Mouse (Mus musculus) kidney, postnatal 25 days (tissue): Measurements from ENCODE around the gene Git1.

ENCODE experiments used
- DNase-seq, 2 experiments: peaks; one replicate each; pipeline ENCODE4 v3.0.0; 2021; ENCODE audit warnings: mixed read lengths in 2 of 2

Git1 gene

DNA sequence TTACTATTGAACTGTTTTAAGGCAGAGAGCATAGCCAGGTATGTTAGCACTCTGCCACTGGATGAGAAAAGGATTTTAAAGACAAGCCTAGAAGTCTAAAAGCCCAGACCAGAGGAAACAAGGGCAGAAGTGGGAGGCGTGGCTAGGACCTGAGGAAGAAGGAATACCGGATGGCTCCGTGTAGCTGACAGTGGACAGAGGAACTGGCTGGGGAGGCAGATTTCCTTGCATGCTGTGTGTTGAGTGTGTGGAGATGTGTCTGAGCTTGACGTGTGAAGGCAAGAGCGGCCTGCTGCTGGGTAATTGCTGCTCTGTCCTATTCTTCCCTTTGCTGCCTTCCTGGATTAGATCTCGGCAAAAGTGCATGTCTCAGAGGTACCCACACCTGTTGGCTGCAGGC lies 9.1 kb downstream of the Git1 start:
- DNase-seq = no peak

DNA sequence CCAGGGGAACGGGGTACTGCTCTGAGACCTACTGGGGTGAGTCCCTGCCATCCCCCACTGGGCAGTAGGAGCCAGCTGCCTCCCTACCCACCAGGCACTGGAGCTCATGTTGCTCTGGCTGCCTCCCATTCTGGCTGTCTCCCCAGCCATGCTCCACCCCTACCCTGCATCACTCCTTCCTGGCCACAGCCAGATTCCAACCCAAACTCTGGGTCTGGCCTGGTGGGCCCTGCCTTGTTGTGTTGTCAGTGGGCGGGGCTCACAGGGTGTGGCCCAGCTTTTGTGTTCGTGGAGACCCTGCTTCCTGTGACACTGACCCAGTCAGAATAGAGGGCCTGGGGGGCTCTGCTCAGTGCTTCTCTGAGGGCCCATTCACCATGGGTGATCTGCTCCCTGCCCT lies 10.1 kb downstream of the Git1 start:
- DNase-seq = peak in 1 of 2 experiments; percentile 59

DNA sequence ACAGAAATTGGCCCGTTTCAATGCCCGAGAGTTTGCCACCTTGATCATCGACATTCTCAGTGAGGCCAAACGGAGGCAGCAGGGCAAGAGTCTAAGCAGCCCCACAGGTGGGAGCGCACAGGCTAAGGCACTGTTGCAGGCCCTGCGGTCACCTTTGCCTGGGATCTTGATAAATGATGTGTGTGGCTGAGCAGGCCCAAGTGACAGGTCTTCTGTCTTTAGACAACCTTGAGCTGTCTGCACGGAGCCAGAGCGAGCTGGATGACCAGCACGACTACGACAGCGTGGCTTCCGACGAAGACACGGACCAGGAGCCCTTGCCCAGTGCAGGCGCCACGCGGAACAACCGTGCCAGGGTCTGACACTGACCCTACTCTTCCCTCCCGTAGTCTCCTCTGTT lies 11.0 kb downstream of the Git1 start:
- no peak for DNase-seq

DNA sequence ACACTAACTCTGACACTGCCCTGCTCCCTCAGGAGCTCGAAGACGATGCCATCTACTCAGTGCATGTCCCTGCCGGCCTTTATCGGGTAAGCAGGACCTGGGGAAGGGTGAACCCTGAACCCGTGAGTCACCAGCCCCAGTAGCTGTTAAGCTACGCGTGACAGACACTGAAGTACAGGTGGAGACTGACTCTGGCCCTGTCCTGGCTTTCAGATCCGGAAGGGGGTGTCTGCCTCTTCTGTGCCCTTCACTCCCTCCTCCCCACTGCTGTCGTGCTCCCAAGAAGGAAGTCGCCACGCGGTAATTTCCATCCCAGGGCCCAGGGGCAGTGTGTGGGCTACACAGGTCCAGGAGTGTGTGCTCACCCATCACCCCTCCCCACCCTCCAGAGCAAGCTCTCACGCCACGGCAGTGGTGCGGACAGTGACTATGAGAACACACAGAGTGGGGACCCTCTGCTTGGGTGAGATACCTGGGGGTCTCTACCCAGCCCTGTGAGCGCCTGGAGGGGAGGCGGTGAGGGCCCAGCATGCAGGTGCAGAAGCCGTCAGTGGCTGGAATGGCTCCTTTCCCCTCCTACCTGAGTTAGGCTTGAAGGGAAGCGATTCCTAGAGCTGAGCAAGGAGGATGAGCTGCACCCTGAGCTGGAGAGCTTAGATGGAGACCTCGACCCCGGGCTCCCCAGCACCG lies 12.1 kb downstream of the Git1 start:
- DNase-seq = peak in 1 of 2 experiments; percentile 62

DNA sequence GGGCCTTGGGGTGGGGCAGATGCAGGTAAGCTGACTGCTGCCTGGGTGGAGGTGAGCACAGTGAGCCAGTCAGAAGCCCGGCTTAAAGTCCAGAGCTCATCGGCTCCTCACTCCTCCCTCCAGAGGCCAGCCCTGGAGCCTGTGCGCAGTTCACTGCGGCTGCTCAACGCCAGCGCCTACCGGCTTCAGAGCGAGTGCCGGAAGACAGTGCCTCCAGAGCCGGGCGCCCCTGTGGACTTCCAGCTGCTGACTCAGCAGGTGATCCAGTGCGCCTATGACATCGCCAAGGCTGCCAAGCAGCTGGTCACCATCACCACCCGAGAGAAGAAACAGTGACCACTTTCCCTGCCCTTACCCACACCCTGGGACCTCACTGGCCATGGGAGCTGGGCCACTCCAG lies 12.9 kb downstream of the Git1 start:
- peak; percentile 67 to 93 for DNase-seq

DNA sequence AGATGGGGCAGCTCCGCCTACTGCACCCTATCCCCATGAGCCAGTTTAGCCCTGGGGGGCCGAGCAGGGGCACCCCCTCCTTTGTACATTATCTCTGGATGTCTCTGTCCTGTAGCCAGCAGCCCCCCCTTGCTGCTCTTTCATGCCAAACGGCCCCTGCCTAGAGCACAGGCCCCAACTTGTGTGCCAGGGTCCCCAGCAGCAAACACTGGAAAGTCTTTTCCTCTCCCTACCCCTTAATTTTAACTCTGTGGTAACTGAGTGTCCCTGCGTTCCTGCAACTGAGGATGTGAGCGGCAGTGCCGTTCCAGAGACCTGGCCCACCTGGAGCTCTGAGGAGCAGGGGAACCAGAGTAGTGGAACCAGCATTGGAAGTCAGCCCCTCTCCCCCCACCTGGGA lies 13.6 kb downstream of the Git1 start:
- peak in 1 of 2 experiments; percentile 37 for DNase-seq

DNA sequence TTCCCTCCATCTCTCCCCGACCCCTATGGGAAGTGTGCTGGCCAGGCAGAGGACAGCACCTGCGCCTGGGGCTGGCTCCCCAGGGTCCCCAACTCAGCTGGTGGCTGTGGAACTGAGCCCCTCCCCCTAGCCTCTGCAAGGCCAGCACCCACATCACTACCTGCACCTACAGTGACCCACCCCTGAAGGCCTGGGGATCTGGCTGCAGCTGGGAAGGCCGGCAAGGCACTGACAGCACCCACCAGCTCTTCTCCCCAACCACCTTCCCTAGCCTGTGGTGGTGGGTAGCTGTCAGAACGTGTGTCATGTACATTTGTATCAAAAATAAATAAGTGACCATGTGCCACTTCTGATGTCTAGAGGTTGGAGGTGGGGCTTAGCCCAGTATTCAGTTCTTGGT lies 14.1 kb downstream of the Git1 start:
- peak in 1 of 2 experiments; percentile 54 for DNase-seq

DNA sequence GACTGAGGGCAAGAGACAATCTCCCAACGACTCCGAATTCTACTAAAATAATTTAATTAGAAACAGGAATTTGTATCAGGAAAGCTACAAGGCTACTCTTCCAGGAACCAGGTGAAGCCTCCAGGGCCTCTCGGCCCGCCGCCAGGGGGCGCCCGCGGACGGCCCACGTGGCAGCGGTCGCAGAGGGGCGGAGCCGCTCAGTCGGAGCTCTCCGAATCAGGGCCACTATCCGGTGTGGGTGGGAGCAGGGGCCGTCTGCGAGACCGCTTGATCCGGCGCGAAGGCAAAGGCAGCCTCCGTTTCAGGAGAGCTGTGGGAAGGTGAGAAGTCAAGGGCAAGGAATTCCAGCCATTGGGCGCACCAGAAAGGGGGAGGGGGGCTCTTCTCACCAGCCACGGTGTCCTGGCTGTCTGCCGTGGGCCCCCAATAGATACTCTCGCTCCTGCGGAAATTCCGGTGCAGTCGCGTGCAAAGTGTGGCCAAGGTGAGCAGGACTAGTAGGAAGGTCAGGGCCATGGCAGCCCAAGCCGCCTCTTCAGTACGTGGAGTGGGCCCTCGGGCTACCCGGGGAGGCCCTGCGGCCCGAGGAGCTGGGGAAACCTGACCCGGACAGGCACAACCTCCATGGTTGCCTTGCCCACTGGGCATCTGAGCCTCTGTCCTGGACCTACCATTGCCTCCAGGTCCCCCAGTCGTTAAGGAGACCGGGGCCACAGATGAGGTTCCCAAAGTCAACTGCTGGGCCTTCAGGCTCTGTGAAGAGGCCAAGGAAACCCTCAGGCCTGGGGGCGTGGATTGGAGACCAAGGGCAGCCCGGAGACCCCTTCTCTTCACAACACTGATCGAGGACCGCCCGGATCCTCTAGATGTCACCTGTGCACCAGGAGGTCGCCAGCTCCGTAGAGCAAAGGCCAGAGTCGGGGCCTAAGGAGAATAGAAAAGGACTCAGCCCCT lies 15.0 kb downstream of the Git1 start:
- DNase-seq = peak; percentile 88 to 93

DNA sequence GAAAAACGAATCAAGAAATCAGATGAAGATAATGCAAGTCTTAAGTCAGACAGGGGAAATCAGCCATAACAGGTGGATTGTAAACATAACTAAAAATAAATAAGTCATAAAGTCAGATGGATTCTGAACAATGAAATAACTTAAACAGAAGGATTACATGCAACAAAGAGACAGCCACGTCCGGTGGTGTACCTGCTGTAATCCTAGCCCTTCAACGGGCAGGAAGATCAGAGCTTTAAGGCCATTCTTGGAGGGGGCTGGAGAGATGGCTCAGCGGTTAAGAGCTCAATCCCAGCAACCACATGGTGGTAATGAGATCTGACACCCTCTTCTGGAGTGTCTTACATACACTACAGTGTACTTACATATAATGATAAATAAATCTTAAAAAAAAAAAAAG lies 18.0 kb downstream of the Git1 start:
- DNase-seq = no peak

DNA sequence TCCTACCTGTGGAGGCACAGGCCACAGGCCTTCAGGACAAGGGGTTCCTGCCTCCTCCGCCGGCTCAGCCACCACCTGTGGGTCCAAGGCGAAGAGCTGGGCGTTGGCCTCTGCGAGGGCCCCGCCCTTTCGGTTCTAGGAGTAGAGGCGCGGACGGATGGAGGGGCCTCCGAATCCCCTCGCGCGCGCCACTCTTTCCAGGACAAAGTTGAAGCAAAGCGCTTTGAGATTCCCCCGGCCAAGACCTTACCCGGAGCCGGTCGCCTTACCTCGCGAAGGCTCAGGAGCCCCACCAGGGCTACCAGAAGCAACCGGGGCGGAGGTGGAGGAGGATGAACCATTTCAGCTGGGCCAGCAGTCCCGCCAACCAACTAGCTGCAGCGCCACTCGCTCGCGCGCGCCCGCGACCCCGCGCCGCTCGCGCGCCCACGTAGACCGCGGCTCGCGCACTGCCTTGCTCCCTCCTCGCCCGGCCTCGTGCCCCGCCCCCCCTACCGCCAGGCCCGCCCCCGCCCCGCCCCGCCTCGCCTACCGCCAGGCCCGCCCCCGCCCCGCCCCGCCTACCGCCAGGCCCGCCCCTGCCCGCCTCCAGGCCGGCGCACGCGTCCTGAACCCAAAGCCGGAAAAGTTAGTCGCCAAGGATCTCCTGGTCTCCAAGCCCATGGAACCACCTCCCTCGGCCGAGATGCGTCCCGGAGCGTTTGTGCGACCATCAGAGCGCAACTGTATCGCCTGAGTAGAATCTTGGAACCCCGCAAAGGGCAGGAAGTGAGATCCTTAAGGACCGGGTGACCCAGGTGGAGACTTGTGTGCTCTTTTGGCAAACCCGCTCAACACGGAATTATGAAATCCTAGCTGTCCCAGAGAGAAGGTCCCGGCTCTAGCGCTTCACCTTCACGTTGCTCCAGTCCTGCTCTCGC lies 19.8 kb downstream of the Git1 start:
- DNase-seq = peak; percentile 88 to 95

DNA sequence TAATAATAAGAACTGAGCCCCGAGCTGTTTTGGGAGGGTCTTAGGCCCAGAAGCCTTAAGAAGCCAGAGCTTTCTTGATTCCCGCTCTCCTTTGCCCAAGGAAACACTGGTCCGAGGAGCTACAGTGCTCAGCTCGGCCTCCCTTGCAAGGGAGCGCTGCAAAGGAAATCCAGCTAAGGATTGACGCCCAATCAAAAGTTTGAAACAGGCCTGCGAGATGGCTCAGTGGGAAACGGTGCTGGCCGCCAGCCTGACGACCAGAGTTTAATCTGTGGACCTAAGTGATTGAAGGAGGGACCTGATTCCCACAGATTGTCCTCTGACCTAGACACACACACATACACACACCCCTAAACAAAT lies 20.4 kb downstream of the Git1 start:
- DNase-seq = peak in 1 of 2 experiments; percentile 57

DNA sequence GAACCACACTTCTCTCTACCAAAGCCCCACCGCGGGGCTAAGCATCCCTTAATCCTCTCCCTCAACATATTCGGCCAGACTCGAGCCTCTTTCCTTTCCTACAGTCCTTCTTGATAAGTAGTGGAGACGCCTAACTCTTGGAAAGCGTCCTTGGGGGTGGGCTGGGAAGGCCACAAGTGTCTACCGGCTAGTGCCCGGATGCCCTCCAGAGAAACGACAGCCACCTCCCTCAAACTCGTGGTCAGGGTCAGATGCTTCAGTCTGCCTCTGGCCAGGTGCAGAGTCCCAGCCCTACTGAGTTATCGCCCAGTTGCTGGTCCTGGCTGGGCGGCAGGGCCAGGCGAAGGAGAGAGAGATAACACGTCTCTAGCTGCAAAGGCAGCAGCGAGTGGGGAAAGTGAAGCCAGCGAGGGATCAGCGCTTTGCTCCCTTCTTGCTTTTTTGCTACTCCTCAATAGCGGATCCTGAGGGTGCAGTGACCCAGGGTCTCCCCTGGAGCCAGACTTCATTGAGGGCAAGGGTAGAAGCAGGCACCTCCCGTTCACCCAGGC lies 21.0 kb downstream of the Git1 start:
- DNase-seq = peak in 1 of 2 experiments; percentile 42

DNA sequence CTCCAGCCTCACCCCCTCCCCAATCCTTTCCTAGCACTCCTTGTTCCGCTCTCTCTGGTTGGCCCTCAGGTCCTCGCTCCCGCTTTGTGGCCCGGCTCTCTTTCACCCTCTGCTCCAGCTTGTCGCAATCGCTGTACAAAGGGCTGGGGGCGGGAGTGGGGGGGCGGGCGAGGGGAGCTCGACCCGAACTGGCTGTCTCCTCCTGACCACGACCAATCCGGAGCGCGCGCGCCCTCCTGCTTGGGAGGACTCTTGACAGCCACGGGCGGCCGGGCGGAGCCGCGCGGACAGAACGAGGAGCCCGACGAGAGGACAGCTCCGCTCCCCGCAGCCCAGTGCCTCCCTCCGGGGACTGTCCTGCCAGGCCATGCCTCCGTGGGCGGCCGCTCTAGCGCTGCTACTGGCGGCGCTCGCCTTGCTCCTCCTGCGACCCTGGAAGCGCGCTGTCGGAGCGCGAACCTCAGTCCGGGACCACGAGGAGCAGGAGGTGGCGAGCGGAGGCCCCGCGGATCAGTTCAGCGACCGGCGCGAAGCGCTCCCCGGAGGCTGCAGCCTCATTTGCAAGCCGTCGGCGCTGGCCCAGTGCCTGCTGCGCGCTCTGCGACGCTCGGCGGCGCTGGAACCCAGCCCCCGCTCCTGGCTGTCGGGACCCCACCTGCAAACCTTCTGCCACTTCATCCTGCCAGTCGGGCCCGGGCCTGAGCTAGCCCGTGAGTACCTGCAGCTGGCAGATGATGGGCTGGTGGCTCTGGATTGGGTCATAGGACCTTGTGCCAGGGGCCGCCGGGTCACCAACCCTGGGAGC lies 21.7 kb downstream of the Git1 start, which contains the start of gene Abhd15:
Gene Abhd15 (plus strand): TSS at position 290 of the 805 bp plus-strand sequence.
- peak; percentile 83 to 94 for DNase-seq

DNA sequence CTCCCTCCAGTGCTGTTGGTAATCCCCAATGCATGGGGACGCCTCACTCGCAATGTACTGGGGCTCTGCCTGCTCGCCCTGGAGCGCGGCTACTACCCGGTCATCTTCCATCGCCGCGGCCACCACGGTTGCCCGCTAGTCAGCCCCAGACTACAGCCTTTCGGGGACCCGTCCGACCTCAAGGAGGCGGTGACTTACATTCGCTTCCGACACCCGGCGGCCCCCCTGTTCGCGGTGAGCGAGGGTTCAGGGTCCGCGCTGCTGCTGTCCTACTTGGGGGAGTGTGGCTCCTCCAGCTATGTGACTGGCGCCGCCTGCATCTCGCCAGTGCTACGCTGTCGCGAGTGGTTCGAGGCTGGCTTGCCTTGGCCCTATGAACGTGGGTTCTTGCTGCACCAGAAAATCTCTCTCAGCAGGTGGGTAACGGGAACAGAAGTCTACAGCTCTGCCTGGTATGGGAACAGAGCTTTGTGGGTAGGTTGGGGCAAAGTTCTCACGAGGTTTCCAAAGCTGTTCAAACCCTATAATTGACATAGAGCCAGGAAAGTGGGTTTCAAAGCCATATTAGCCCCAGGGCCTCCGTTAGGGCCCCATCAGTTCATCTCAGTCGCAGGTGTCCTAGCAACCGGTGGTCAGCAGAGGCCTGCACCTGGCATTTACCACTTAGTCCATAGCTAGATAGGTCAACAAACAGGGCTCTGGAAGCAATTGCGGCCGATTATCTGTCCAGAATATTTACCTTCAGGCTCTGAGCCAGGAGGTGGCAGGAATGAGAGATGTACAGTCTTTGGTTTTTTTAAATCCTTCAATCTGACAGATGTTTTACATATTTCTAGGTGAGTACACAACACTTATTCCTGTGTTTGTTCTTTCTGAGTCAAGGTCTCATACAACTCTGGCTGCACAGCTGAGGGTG lies 22.5 kb downstream of the Git1 start, which contains the start of gene Trp53i13:
Gene Trp53i13 (minus strand): TSS at position 344 of the 916 bp plus-strand sequence.
- peak in 1 of 2 experiments; percentile 76 for DNase-seq

DNA sequence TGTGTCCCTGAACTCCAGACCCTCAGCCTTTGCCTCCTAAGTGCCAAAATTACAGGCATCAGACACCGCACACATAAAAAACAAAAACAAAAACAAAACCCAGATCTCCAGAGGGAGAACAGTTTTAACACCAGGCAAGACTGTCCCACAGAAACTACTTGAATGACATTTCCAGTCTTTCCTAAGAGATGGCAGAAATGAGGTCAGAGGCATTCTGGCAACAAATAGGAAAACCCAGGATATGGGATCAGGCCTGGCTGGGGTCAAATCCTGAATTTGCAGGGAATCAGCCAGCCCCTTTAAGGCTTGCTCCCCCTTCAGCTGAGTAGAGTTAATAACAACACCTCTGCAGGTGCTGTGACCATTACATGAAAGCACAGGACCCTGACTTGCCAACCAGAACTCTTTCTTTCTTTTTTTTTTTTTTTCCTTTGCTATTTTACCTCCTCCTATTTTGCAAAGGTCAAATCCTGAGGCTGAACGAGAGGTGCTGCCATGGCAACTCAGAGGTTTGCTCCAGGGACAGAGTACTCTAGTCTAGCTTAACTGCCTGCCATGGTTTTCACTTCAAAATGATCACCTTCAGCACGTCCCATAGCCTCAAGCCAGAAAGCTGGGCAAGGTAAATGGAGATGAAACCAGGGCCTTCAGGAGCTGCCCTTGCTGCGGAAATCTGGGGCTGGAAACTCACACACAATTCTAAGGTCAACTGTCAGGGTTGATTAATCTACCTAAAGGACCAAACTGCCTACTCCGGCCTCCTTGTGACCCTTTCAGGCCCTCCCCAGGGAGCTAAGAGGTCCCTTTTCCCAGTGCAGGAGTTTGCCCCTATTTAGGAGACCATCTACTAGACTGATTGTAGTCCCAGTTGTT lies 23.4 kb downstream of the Git1 start:
- peak in 1 of 2 experiments; percentile 49 for DNase-seq

DNA sequence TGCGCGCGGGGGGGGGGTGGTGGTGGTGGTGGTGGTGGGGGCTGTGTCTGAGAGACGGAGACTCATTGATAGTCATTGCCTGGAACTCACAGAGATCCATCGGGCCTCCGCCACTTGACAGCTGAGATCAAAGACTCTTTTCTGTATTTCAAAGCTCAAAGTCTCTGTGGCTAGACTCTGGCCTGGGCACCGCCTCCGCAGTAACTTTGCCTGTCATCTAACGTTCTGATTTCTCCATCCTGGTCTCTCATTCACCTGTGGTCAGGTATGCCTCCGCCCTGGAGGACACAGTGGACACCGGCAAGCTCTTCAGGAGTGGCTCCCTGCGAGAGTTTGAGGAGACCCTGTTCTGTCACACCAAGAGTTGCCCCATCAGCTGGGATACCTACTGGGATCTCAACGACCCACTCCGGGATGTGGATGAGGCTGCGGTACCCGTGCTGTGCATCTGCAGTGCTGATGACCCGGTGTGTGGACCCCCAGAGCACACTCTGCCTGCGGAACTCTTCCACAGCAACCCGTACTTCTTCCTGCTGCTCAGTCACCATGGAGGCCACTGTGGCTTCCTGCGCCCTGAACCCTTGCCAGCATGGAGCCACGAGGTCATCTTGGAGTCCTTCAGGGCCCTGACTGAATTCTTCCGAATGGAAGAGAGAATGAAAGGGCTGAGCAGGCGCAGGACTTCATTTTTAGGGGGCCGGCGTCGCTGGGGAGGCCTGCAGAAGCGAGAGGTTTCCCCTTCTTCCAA lies 24.9 kb downstream of the Git1 start:
- peak in 1 of 2 experiments; percentile 36 for DNase-seq

DNA sequence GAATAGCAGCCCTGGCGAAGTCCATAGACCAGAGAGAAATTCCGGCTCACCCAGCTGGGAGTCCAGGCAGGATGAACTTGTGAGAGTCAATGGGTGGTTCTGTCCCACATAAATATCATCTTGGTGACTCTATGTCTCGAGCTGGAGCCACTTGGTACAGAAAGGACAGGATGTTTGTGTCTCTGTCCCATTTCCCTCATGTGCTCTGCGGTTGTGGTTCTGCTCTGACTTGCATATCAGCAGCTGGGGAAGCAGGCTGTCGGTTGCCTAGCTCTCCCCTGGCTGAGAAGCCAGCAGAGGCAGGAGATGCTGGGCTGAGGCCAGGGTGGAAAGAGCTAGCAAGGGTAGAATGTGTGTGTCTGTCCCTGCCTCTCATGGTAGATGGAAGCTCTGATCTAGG lies 25.7 kb downstream of the Git1 start, which contains the start of gene Gm10392:
Gene Gm10392 (minus strand): TSS at position 156 of the 400 bp plus-strand sequence.
- peak in 1 of 2 experiments; percentile 66 for DNase-seq
